Mouse (Mus musculus) lung, embryonic 15.5 days (tissue): Measurements from ENCODE around the gene Tmem102. TPM values are rescaled to one million over a fixed set of nuclear protein-coding genes. Genes with fewer than 3 reads are reported as not detected.

ENCODE experiments used
- ATAC-seq: fragments of 200-750 bp; cut with Nextera tagmentation; 2 replicates; pipeline ENCODE4 v1.8.0; 2017; ENCODE audit warnings: moderate number of reproducible peaks, borderline replicate concordance; ENCODE audit not compliant: low FRiP score, low TSS enrichment; ENCODE audit errors: extremely low read depth
- H3K27ac ChIP-seq: fragments of 300-500 bp; sonication (generic); 2 replicates; pipeline ENCODE4 v1.5.1; 2015; ENCODE audit warnings: moderate library complexity, mild to moderate bottlenecking, inconsistent platforms
- H3K27me3 ChIP-seq: fragments of 300-500 bp; sonication (generic); 2 replicates; pipeline ENCODE4 v1.6.1; 2015; ENCODE audit warnings: inconsistent platforms
- H3K36me3 ChIP-seq: fragments of 300-500 bp; sonication (generic); 2 replicates; pipeline ENCODE4 v1.6.1; 2015; ENCODE audit warnings: inconsistent platforms
- H3K4me1 ChIP-seq: fragments of 300-500 bp; sonication (generic); 2 replicates; pipeline ENCODE4 v1.6.1; 2015; ENCODE audit warnings: inconsistent platforms
- H3K4me2 ChIP-seq: fragments of 300-500 bp; sonication (generic); 2 replicates; pipeline ENCODE4 v1.6.1; 2015; ENCODE audit warnings: inconsistent platforms, mild to moderate bottlenecking, moderate library complexity
- H3K4me3 ChIP-seq: fragments of 300-500 bp; sonication (generic); 2 replicates; pipeline ENCODE4 v1.5.1; 2015; ENCODE audit warnings: mild to moderate bottlenecking, inconsistent platforms
- H3K9ac ChIP-seq: fragments of 300-500 bp; sonication (generic); 2 replicates; pipeline ENCODE4 v1.6.1; 2015; ENCODE audit warnings: inconsistent platforms
- H3K9me3 ChIP-seq: fragments of 300-500 bp; sonication (generic); 2 replicates; pipeline ENCODE4 v1.6.1; 2016; ENCODE audit warnings: inconsistent platforms
- WGBS: fragments of 180-500 bp; shearing (Covaris S2); methylation state at CpG from one replicate; pipeline ENCODE4 v1.1.7; 2015; 5-methylcytosine and 5-hydroxymethylcytosine counted together
- polyA plus RNA-seq: library from polyadenylated mRNA; unstranded; fragments of >200 nt; fragmentation: Nextera tagmentation; extraction: Ambion mirVana; gene quantifications from 2 replicates; pipeline ENCODE4 v1.2.1, GENCODE M21; 2015

Tmem102 gene
- polyA plus RNA-seq, 1 experiment from 2014 or later = 6.3 TPM

GRCm38 (mm10) chr11:69763551-69763950, 41.9 kb downstream of the Tmem102 start:
- Histone ChIP-seq H3K4me2 (no peak overlapping the region), H3K27ac (no peak overlapping the region), H3K27me3 (no peaks in the 10 kb centered on the region), H3K36me3 (no peaks in the 10 kb centered on the region), H3K9me3 (no peaks in the 10 kb centered on the region), H3K4me3 (no peak overlapping the region), H3K4me1 (peaks cover 36% of the 10 kb centered on the region), H3K9ac (no peak overlapping the region)
- no peak for ATAC-seq
- WGBS = 68% methylated on average over 7 of the region's 7 CpGs

GRCm38 (mm10) chr11:69761868-69762267, 43.6 kb downstream of the Tmem102 start, which contains the start of gene Slc35g3:
Gene Slc35g3 (minus strand): TSS chr11:69761968.
- no peak within 1 kb of the TSS for H3K9ac ChIP-seq
- ATAC-seq = no peak
- no peaks in the 10 kb centered on the region for H3K27me3 ChIP-seq
- peaks cover 27% of the 10 kb centered on the region for H3K4me1 ChIP-seq
- no peak within 1 kb of the TSS for H3K4me3 ChIP-seq
- H3K27ac ChIP-seq = no peak within 1 kb of the TSS
- H3K36me3 ChIP-seq = no peaks in the 10 kb centered on the region
- no peaks in the 10 kb centered on the region for H3K9me3 ChIP-seq
- 83% methylated on average over 1 of the region's 1 CpGs for WGBS
- H3K4me2 ChIP-seq = no peak within 1 kb of the TSS

- H3K4me3 ChIP-seq = no peak overlapping the region
- no peak overlapping the region for H3K27ac ChIP-seq
- H3K4me2 ChIP-seq = no peak overlapping the region
- H3K9ac ChIP-seq = no peak overlapping the region
- H3K4me1 ChIP-seq = peaks cover 33% of the 10 kb centered on the region
- 92% methylated on average over 7 of the region's 7 CpGs for WGBS
- H3K36me3 ChIP-seq = no peaks in the 10 kb centered on the region
- no peaks in the 10 kb centered on the region for H3K27me3 ChIP-seq
- no peaks in the 10 kb centered on the region for H3K9me3 ChIP-seq
- ATAC-seq = no peak
These were observed 44.6 kb downstream of the Tmem102 start for GRCm38 (mm10) chr11:69760901-69761200.

GRCm38 (mm10) chr11:69760160-69760900, 45.1 kb downstream of the Tmem102 start:
- H3K4me2 ChIP-seq = peak overlapping the region; percentile 81
- 0 out of 2 replicates have a peak overlapping the region, but pooled peaks have one; percentile 4 for H3K9ac ChIP-seq
- ATAC-seq = no peak
- no peak overlapping the region for H3K4me3 ChIP-seq
- peaks cover 36% of the 10 kb centered on the region for H3K4me1 ChIP-seq
- H3K36me3 ChIP-seq = no peaks in the 10 kb centered on the region
- H3K27me3 ChIP-seq = no peaks in the 10 kb centered on the region
- H3K9me3 ChIP-seq = no peaks in the 10 kb centered on the region
- 81% methylated on average over 14 of the region's 14 CpGs for whole genome bisulfite sequencing
- peak overlapping the region; percentile 99 for H3K27ac ChIP-seq

GRCm38 (mm10) chr11:69758971-69759721, 46.3 kb downstream of the Tmem102 start:
- under 1% methylated on average over 37 of the region's 37 CpGs for WGBS
- H3K27ac ChIP-seq = peak overlapping the region; percentile 99
- no peaks in the 10 kb centered on the region for H3K27me3 ChIP-seq
- peak overlapping the region; percentile 46 for H3K4me3 ChIP-seq
- peaks cover 39% of the 10 kb centered on the region for H3K4me1 ChIP-seq
- no peaks in the 10 kb centered on the region for H3K36me3 ChIP-seq
- peak overlapping the region; percentile 81 for H3K4me2 ChIP-seq
- H3K9me3 ChIP-seq = no peaks in the 10 kb centered on the region
- H3K9ac ChIP-seq = peak overlapping the region; percentile 60
- peak; percentile 89 for ATAC-seq

GRCm38 (mm10) chr11:69758478-69758970, 46.9 kb downstream of the Tmem102 start, which contains the start of gene Polr2a:
Gene Polr2a (minus strand): TSS chr11:69758637.
- peak within 1 kb of the TSS; percentile 46 for H3K4me3 ChIP-seq

GRCm38 (mm10) chr11:69758090-69758456, 47.4 kb downstream of the Tmem102 start:
- no peaks in the 10 kb centered on the region for H3K27me3 ChIP-seq
- H3K9me3 ChIP-seq = no peaks in the 10 kb centered on the region
- peaks cover 45% of the 10 kb centered on the region for H3K4me1 ChIP-seq
- H3K9ac ChIP-seq = peak overlapping the region; percentile 66
- H3K27ac ChIP-seq = peak overlapping the region; percentile 99
- WGBS = under 1% methylated on average over 26 of the region's 26 CpGs
- H3K4me2 ChIP-seq = peak overlapping the region; percentile 81
- H3K4me3 ChIP-seq = peak overlapping the region; percentile 46
- ATAC-seq = peak; percentile 90
- no peaks in the 10 kb centered on the region for H3K36me3 ChIP-seq

More at GRCm38 (mm10) chr11:69758478-69758970, 46.9 kb downstream of the Tmem102 start, which contains the start of gene Polr2a:
- H3K27me3 ChIP-seq = no peaks in the 10 kb centered on the region
- peak; percentile 97 for ATAC-seq
- H3K4me1 ChIP-seq = peaks cover 43% of the 10 kb centered on the region
- H3K27ac ChIP-seq = peak within 1 kb of the TSS; percentile 99
- WGBS = under 1% methylated on average over 36 of the region's 36 CpGs
- H3K9me3 ChIP-seq = no peaks in the 10 kb centered on the region
- no peaks in the 10 kb centered on the region for H3K36me3 ChIP-seq
- peak within 1 kb of the TSS; percentile 66 for H3K9ac ChIP-seq
- peak within 1 kb of the TSS; percentile 81 for H3K4me2 ChIP-seq

GRCm38 (mm10) chr11:69757303-69758089, 47.9 kb downstream of the Tmem102 start:
- Histone ChIP-seq H3K9ac (peak overlapping the region; percentile 66), H3K4me2 (peak overlapping the region; percentile 81), H3K4me1 (peaks cover 50% of the 10 kb centered on the region), H3K36me3 (no peaks in the 10 kb centered on the region), H3K9me3 (no peaks in the 10 kb centered on the region), H3K4me3 (peak overlapping the region; percentile 46), H3K27me3 (no peaks in the 10 kb centered on the region), H3K27ac (peak overlapping the region; percentile 99; the same call in 1 of the 2 replicates)
- no peak for ATAC-seq
- WGBS = 31% methylated on average over 9 of the region's 9 CpGs

GRCm38 (mm10) chr11:69754701-69755100, 50.7 kb downstream of the Tmem102 start:
- Histone ChIP-seq H3K27ac (no peak overlapping the region), H3K9ac (no peak overlapping the region), H3K4me3 (no peak overlapping the region), H3K9me3 (no peaks in the 10 kb centered on the region), H3K4me2 (no peak overlapping the region), H3K4me1 (peaks cover 39% of the 10 kb centered on the region), H3K36me3 (no peaks in the 10 kb centered on the region), H3K27me3 (no peaks in the 10 kb centered on the region)
- WGBS = 50% methylated on average over 3 of the region's 3 CpGs
- no peak for ATAC-seq

- H3K4me1 ChIP-seq = peaks cover 36% of the 10 kb centered on the region
- H3K27ac ChIP-seq = no peak overlapping the region
- H3K27me3 ChIP-seq = no peaks in the 10 kb centered on the region
- WGBS = 86% methylated on average over 5 of the region's 5 CpGs
- no peaks in the 10 kb centered on the region for H3K36me3 ChIP-seq
- H3K4me2 ChIP-seq = no peak overlapping the region
- H3K4me3 ChIP-seq = no peak overlapping the region
- no peaks in the 10 kb centered on the region for H3K9me3 ChIP-seq
- H3K9ac ChIP-seq = no peak overlapping the region
- ATAC-seq = no peak
These were observed 51.2 kb downstream of the Tmem102 start for GRCm38 (mm10) chr11:69754233-69754632.
